Mouse (Mus musculus) cerebellum, adult 18-20 months (tissue): ENCODE results near the gene Dnal4.
"Not testable (repeated sequence)": the region's sequence is repeated elsewhere in the genome, so short reads cannot be mapped to it uniquely, and the experiment has no call there.

Experiments used
- DNase-seq, 2 experiments: peaks; one replicate each; pipeline ENCODE4 v3.0.0; 2021

The Dnal4 gene

GRCm38 (mm10) chr15:79777749-79778148 is at the start of gene Dnal4:
TSS of gene Dnal4 (minus strand) at chr15:79777849.
- no peak for DNase-seq

DNA sequence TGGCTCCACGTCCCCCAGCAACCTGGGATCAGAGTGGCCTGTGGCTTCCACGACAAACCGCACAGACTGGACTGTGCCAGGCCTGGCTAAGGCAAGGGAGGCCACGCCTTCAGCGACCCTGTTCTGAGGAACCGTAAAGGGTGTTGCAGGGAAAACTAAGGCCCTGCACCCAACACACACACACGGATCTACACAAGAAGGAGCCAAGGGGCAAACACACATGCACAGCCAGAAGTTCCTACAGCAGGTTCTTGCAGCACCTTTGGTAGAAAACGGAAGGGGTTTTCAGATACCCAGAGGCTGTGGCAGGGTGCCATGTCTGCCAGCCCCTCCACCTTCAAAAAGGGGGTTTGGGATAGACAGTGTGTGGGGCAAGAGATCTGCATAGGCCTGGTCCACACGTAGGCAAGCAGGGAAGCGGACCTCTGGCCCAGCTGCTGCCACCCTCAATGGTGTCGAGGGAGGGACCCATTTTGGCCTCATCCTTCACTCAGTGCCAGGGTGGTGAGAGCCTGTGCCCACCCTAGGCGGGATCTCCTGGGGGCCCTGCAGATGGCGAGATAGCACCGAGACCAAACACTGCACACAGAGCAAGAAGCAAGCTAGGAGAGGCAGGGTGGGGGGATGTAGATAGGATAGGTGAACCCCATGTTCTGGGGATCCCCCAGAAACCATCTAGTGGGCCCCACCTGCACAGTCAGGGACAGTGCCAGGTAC is 49.6 kb upstream of the Dnal4 start:
- peak in 1 of 2 experiments; percentile 35 for DNase-seq

GRCm38 (mm10) chr15:79826221-79826935 is 48.7 kb upstream of the Dnal4 start:
- DNase-seq, result peak; percentile 39 to 46

GRCm38 (mm10) chr15:79825146-79825825 is 47.6 kb upstream of the Dnal4 start:
- peak in 1 of 2 experiments; percentile 41 for DNase-seq

DNA sequence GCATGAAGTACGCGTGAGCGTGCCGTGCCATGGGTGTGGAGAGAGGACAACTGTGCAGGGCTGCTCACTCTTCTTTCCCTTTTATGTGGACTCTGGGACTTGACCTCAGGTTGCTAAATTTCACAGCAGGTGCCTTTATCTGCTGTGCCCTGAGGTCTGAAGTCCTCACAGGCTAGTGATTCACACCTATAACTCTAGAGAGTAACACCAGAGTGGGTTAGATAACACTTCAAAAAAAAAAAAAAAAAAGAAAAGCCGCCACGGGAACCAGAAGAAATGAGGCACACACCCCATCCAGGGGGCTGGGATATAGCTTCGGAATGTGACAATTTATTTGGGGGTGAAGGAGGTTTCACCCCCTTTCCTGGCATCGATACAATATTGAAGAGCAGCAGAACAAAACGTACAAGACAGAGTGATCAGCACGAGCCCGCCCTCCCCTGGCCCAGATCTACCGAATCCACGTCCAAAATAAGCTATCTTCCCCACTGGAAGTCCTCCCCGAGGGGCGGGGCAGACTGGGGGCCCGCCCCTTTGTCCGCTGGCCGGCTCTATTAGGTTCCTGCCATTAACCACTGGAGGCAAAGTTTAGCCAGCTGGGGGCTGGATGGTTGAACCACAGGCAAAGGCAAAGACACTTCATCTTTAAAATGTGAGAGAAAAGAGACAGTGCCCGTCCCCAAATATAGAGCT is 46.1 kb upstream of the Dnal4 start:
- DNase-seq, result peak in 1 of 2 experiments; percentile 46

DNA sequence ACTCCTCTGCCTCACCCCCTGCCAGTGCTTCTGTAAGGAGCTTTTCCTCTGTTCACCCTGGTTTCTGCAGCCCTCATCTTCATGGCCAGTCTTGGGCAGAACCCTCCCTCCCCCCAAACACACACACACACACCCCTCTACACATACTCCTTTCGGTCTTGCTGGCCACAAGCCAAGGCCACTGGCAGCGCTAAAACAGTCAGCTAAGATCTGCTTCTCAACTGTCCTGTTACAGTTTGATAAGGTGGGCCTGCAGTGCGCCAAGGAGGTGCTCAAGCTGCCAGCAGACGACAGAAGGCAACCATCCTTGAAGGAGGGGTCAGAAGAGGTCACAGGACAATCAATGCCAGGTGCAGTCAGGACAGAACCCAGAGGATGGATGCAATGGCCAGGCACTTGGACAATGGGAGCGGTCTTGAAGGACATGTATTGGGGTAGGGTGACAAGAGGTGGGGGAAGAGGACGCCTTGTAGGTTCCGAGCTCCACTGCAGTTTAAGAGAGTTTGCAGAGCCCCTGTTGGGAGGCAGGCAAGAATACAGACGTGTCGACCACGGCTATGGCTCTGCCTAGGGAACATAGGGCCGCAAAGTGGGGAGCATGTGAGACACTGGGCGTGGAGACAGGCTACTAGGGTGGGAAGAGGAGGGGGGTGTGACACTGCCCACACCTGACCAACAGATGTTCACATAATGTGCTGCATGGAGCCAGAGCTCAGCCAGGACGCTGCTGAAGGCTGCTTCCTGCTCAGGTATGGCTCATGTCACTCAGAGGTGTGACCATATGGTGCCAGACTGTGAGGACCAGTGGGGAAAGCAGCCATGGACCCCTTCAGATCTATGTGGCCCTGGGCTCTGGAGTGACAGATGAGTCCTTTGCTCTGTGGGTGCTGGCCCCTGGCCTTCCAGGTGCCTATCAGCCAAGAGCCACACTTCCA is 44.9 kb upstream of the Dnal4 start:
- DNase-seq, result peak in 1 of 2 experiments; percentile 47

- DNase-seq, result peak; percentile 8 to 13
These were observed 40.7 kb upstream of the Dnal4 start for GRCm38 (mm10) chr15:79818325-79818724.

DNA sequence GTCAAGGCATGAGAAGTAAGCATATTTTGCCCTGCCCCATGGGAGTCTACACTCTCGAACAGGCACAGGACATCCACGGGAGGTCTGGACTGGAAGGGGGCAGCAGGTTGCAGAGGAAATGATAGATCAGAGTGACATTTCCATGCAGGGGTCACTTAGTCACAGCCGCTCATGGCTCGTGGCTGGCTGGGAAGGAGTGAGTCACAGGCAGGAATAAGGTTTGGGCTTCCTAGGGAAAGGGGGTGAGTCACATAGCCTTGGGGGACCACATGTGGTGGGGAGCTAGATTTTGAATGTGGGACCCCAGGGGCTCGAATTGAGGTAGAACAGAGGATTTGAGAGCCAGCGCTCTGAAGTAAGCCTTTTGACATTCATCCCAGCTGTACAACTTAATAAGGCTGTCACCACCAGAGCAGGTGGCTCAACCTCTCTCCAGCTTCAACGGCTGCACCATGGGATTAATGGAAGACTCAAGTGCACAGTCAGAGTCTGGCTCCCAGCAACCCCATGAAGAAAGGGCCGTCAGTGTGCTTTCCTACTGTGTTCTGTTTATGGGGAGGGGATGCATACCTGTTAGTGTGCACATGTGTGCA is 36.1 kb upstream of the Dnal4 start:
- DNase-seq, result peak in 1 of 2 experiments; percentile 11

DNA sequence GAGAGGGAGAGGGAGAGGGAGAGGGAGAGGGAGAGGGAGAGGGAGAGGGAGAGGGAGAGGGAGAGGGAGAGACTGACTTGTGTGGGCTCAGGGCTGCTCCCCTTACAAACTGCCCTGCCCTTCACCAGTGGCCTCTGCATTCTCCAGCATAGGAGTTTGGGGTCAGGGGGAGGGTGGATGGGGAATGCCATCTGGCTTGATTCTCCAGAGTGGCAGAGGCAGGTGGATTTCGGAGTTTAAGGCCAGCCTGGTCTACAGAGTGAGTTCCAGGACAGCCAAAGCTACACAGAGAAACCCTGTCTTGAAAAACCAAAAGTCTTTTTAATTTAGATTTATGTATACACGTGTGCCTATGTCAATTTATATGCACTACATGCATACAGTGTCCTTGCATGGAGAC is 35.2 kb upstream of the Dnal4 start:
- not testable (repeated sequence) for DNase-seq

DNA sequence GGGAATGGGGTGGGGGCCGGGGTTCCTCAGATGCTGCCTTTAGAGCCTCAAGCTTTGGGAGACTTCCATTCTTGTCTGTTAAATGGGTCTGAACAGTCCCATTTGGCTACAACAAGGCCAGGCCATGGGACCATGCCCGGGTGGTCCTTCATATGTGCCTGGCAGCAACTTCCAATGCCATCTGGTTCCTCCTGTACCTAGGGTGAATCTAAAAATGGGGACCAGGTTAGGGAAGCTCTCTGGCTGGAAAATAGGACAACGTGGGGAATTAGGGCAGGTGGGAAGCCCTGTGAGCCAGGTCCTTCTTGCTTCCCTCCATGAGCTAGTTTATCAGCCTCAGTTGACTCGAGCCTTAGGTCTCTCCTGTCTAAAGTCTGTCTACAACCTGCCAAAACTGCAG is 33.3 kb upstream of the Dnal4 start:
- DNase-seq, result peak in 1 of 2 experiments; percentile 53

DNA sequence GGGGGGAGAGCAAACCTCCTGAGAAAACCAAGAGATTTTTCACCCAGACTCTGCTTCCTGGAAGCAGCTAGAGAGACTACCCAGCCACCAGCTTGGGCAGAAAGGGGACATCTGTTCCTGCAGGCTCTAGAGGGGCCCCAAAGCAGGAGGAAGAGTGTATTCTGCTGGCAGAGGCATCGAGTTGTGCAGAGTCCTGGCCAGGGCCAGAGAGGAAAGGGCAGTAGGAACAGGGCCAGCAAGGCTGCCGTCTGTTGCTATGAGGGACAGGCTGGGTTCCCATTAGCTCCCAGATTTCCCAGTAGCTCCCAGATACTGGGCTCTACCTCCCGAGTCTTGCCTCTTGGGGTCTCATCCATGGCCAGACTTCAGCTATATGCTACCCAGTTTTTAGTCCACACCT is 32.4 kb upstream of the Dnal4 start:
- peak; percentile 83 to 92 for DNase-seq

DNA sequence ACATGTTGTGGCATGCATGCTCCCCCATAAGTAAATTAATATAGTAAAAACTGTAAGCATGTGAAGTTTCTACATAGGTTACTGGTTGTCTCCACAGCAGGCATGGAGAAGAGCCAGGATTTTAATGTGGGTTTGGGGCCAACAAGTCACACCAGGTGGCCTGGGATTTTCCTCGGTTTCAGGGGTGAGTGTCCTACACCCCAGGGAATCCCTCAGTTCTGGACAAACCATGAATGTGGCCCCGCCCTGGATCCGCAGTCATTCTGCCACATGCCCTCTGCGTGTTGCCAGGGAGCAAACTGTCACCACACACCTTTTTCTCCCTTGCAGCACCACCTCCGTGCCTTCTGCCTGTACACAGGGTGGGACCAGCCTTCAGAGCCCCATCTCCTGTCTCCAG is 31.0 kb upstream of the Dnal4 start:
- DNase-seq, result peak; percentile 59 to 60

DNA sequence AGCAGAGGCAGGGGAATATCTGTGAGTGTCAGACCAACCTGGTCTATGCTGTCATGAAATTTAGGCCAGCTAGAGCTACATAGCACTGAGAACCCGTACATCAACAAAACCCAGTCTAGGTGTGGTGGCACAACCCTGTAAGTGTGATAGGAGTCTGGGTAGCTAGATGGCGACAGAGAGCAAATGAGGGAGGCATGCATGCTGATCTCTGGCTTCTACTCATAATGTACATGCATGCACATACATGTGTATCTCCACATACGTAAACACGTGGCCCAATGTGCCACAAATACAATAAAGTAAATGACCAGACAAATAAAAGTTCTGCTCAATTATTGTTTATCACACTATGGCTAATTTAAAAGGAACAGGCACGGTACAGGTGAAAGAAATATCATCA is 30.5 kb upstream of the Dnal4 start:
- peak; percentile 79 to 83 for DNase-seq

- no peak for DNase-seq
These were observed 29.4 kb upstream of the Dnal4 start for GRCm38 (mm10) chr15:79807050-79807449.

- DNase-seq, result no peak
These were observed 27.6 kb upstream of the Dnal4 start for GRCm38 (mm10) chr15:79805246-79805645.

DNA sequence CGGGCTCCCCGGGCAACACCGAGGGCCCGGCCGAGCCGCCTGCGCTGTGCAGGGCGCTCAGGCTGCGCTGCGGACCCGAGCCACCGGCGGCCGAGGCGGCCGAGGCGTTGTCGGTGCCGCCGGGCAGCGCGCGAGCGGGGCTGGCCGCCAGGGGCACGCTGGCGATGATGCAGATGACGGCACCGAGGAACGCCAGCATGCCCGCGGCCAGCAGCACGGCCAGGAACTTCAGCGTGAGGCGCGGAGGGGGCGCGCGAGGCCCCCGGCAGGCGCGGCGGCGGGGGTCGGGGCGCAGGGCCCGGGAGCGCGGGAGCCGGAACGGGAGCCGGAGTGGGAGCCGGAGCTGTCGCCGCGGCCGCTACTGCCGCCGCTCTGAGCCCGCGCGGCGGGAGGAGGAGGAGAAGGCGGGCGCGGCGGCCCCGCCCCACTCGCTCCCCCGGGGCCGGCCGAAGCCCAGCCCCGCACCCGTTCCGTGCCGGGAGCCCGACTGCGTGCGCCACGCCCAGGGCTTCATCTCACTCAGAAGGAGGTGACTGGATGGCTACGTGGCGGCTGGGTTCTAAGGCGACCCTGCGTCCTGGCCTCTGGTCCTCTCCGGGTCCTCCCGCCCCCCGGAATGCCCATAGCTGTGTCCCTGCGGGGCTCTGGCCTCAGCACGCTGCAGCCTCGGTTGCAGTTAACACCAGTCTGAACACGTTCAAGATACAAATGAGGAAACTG is 26.9 kb upstream of the Dnal4 start, which contains the start of gene Nptxr:
Gene Nptxr, minus strand, starts transcription at position 415 of the 720 bp plus-strand sequence.
- peak; percentile 68 to 85 for DNase-seq

GRCm38 (mm10) chr15:79803533-79804351 is 26.1 kb upstream of the Dnal4 start:
- DNase-seq, result peak in 1 of 2 experiments; percentile 65

- DNase-seq, result peak; percentile 81 to 82
These were observed 24.7 kb upstream of the Dnal4 start for GRCm38 (mm10) chr15:79802304-79802703.

GRCm38 (mm10) chr15:79801646-79802045 is 24.0 kb upstream of the Dnal4 start:
- DNase-seq, result peak in 1 of 2 experiments; percentile 22

- peak; percentile 59 to 63 for DNase-seq
These were observed 23.1 kb upstream of the Dnal4 start for GRCm38 (mm10) chr15:79800701-79801100.
